Mouse (Mus musculus) CH12.LX (cell line): ENCODE measurements around the gene Gm12184. TPM values are rescaled to one million over a fixed set of nuclear protein-coding genes. Genes with fewer than 3 reads are reported as not detected.

Experiments
- DNase-seq: peaks from one replicate; pipeline ENCODE4 v3.0.0-alpha.2; 2013; ENCODE audit errors: extremely low read depth
- H3K27ac ChIP-seq: 2 replicates; pipeline ENCODE4 v1.5.1; 2012; ENCODE audit warnings: low read depth, mild to moderate bottlenecking, control low read depth, moderate library complexity; ENCODE audit not compliant: insufficient read depth
- H3K27me3 ChIP-seq: replicated peaks from 2 replicates; pipeline ENCODE3; 2012; ENCODE audit warnings: inconsistent platforms
- H3K36me3 ChIP-seq, 2 experiments: replicated peaks in 1 of 2; 2 replicates each; pipeline versions ENCODE3 to v1.6.1; 2012; ENCODE audit warnings: inconsistent platforms in 1 of 2, low read length in 1 of 2, mild to moderate bottlenecking in 1 of 2, mixed read lengths in 1 of 2, moderate library complexity in 1 of 2; ENCODE audit not compliant: control insufficient read depth in 1 of 2, insufficient read depth in 1 of 2
- H3K4me1 ChIP-seq, 2 experiments: 2 replicates each; pipeline ENCODE4 v1.6.1; 2012; ENCODE audit warnings: inconsistent platforms in 1 of 2, moderate library complexity in 1 of 2; ENCODE audit not compliant: insufficient read depth in 2 of 2, control insufficient read depth in 1 of 2
- H3K4me2 ChIP-seq: 2 replicates; pipeline ENCODE4 v1.6.1; 2012; ENCODE audit warnings: low read depth, mild to moderate bottlenecking, control low read depth; ENCODE audit not compliant: poor library complexity, insufficient read depth, severe bottlenecking
- H3K4me3 ChIP-seq, 3 experiments: fragments of 150-350 bp in 1 of 3; sonication (generic) in 1 of 3; replicated peaks in 1 of 3; 2 replicates each; pipeline versions ENCODE3 to v1.5.1; 2011 to 2012; ENCODE audit warnings: low read depth in 2 of 3, low read length in 2 of 3, mild to moderate bottlenecking in 2 of 3, moderate library complexity in 2 of 3, control low read depth in 1 of 3, improper control_type of control experiment in 1 of 3, inconsistent platforms in 1 of 3, mixed read lengths in 1 of 3; ENCODE audit not compliant: poor library complexity in 1 of 3
- H3K79me2 ChIP-seq: replicated peaks from 2 replicates; pipeline ENCODE4 v1.6.1; 2012; ENCODE audit warnings: mild to moderate bottlenecking, moderate library complexity; ENCODE audit not compliant: control insufficient read depth, poor library complexity, insufficient read depth, severe bottlenecking; ENCODE audit errors: extremely low read depth
- H3K9ac ChIP-seq: 2 replicates; pipeline ENCODE4 v1.6.1; 2012; ENCODE audit warnings: low read depth, mild to moderate bottlenecking, control low read depth, moderate library complexity; ENCODE audit not compliant: insufficient read depth
- H3K9me3 ChIP-seq: replicated peaks from 2 replicates; pipeline ENCODE3; 2012; ENCODE audit warnings: low read length, inconsistent platforms, mixed read lengths
- BHLHE40 ChIP-seq: IDR thresholded peaks from 2 replicates; pipeline ENCODE4 v1.6.1; 2011; ENCODE audit warnings: mild to moderate bottlenecking, low read depth, low read length, improper control_type of control experiment
- CHD1 ChIP-seq: IDR thresholded peaks from 2 replicates; pipeline ENCODE4 v1.6.1; 2012; ENCODE audit warnings: low read depth, low read length, improper control_type of control experiment, inconsistent platforms
- CHD2 ChIP-seq: IDR thresholded peaks from 2 replicates; pipeline ENCODE4 v1.6.1; 2011; ENCODE audit warnings: low read length, improper control_type of control experiment
- CTCF ChIP-seq, 2 experiments: IDR thresholded peaks in 1 of 2; conservative IDR thresholded peaks in 1 of 2; 2 replicates each; pipeline ENCODE4 v1.5.1; 2011 to 2012; ENCODE audit warnings: low read depth in 2 of 2, low read length in 2 of 2, improper control_type of control experiment in 1 of 2, inconsistent platforms in 1 of 2, mild to moderate bottlenecking in 1 of 2, moderate library complexity in 1 of 2
- E2F4 ChIP-seq: IDR thresholded peaks from 2 replicates; pipeline ENCODE4 v1.6.1; 2011; ENCODE audit warnings: low read depth, low read length, improper control_type of control experiment; ENCODE audit not compliant: insufficient replicate concordance
- ELF1 ChIP-seq: IDR thresholded peaks from 2 replicates; pipeline ENCODE4 v1.6.1; 2014; ENCODE audit warnings: low read depth, mild to moderate bottlenecking, inconsistent platforms, low read length, improper control_type of control experiment
- EP300 ChIP-seq: IDR thresholded peaks from 2 replicates; pipeline ENCODE4 v1.6.1; 2011; ENCODE audit warnings: low read length, improper control_type of control experiment
- ETS1 ChIP-seq: conservative IDR thresholded peaks from 2 replicates; pipeline ENCODE4 v1.6.1; 2012; ENCODE audit warnings: low read depth, mild to moderate bottlenecking, inconsistent platforms, low read length, improper control_type of control experiment, moderate library complexity
- GABPA ChIP-seq: IDR thresholded peaks from 2 replicates; pipeline ENCODE4 v1.6.1; 2012; ENCODE audit warnings: low read depth, low read length, improper control_type of control experiment, inconsistent platforms; ENCODE audit not compliant: insufficient replicate concordance
- HCFC1 ChIP-seq: IDR thresholded peaks from 2 replicates; pipeline ENCODE4 v1.6.1; 2012; ENCODE audit warnings: low read depth, mild to moderate bottlenecking, inconsistent platforms, low read length, improper control_type of control experiment
- IRF4 ChIP-seq: IDR thresholded peaks from 2 replicates; pipeline ENCODE4 v1.6.1; 2014; ENCODE audit warnings: low read depth, mild to moderate bottlenecking, inconsistent platforms, low read length, improper control_type of control experiment
- JUN ChIP-seq: IDR thresholded peaks from 2 replicates; pipeline ENCODE4 v1.6.1; 2011; ENCODE audit warnings: low read depth, mild to moderate bottlenecking, low read length, improper control_type of control experiment, moderate library complexity; ENCODE audit not compliant: insufficient read depth
- JUND ChIP-seq: conservative IDR thresholded peaks from 2 replicates; pipeline ENCODE4 v1.6.1; 2011; ENCODE audit warnings: low read depth, low read length, improper control_type of control experiment
- KAT2A ChIP-seq: IDR thresholded peaks from 2 replicates; pipeline ENCODE4 v1.6.1; 2012; ENCODE audit warnings: low read length, improper control_type of control experiment, inconsistent platforms; ENCODE audit not compliant: insufficient replicate concordance
- MAFK ChIP-seq: IDR thresholded peaks from 2 replicates; pipeline ENCODE4 v1.6.1; 2011; ENCODE audit warnings: low read length, improper control_type of control experiment; ENCODE audit not compliant: insufficient replicate concordance
- MAX ChIP-seq: IDR thresholded peaks from 2 replicates; pipeline ENCODE4 v1.6.1; 2011; ENCODE audit warnings: low read length, improper control_type of control experiment
- MAZ ChIP-seq: IDR thresholded peaks from 2 replicates; pipeline ENCODE4 v1.6.1; 2012; ENCODE audit warnings: low read depth, mild to moderate bottlenecking, inconsistent platforms, low read length, improper control_type of control experiment, moderate library complexity
- MEF2A ChIP-seq: IDR thresholded peaks from 2 replicates; pipeline ENCODE4 v1.6.1; 2014; ENCODE audit warnings: low read depth, mild to moderate bottlenecking, inconsistent platforms, low read length, improper control_type of control experiment, borderline replicate concordance
- MXI1 ChIP-seq: IDR thresholded peaks from 2 replicates; pipeline ENCODE4 v1.6.1; 2011; ENCODE audit warnings: mild to moderate bottlenecking, low read depth, low read length, improper control_type of control experiment
- MYC ChIP-seq: IDR thresholded peaks from 2 replicates; pipeline ENCODE4 v1.6.1; 2011; ENCODE audit warnings: low read depth, mild to moderate bottlenecking, improper control_type of control experiment, low read length
- NELFE ChIP-seq: IDR thresholded peaks from 2 replicates; pipeline ENCODE4 v1.6.1; 2011; ENCODE audit warnings: low read depth, low read length, improper control_type of control experiment
- NRF1 ChIP-seq: IDR thresholded peaks from 2 replicates; pipeline ENCODE4 v1.6.1; 2014; ENCODE audit warnings: low read depth, mild to moderate bottlenecking, inconsistent platforms, low read length, improper control_type of control experiment, moderate library complexity
- PAX5 ChIP-seq: IDR thresholded peaks from 2 replicates; pipeline ENCODE4 v1.6.1; 2012; ENCODE audit warnings: low read length, inconsistent platforms, mixed read lengths
- POLR2A ChIP-seq: IDR thresholded peaks from 2 replicates; pipeline ENCODE4 v1.6.1; 2011; ENCODE audit warnings: low read depth, mild to moderate bottlenecking, improper control_type of control experiment, low read length
- POLR2AphosphoS2 ChIP-seq: IDR thresholded peaks from 2 replicates; pipeline ENCODE4 v1.6.1; 2011; ENCODE audit warnings: low read depth, low read length, improper control_type of control experiment
- RAD21 ChIP-seq: IDR thresholded peaks from 2 replicates; pipeline ENCODE4 v1.6.1; 2011; ENCODE audit warnings: low read depth, mild to moderate bottlenecking, low read length, improper control_type of control experiment, moderate library complexity
- RCOR1 ChIP-seq: conservative IDR thresholded peaks from 2 replicates; pipeline ENCODE4 v1.6.1; 2012; ENCODE audit warnings: low read depth, mild to moderate bottlenecking, inconsistent platforms, low read length, improper control_type of control experiment
- SIN3A ChIP-seq: IDR thresholded peaks from 2 replicates; pipeline ENCODE4 v1.6.1; 2012; ENCODE audit warnings: low read length, improper control_type of control experiment, inconsistent platforms
- SMC3 ChIP-seq: IDR thresholded peaks from 2 replicates; pipeline ENCODE4 v1.6.1; 2011; ENCODE audit warnings: low read depth, low read length, improper control_type of control experiment
- TBP ChIP-seq: conservative IDR thresholded peaks from 2 replicates; pipeline ENCODE4 v1.6.1; 2011; ENCODE audit warnings: low read depth, low read length, improper control_type of control experiment
- TCF12 ChIP-seq: IDR thresholded peaks from 2 replicates; pipeline ENCODE4 v1.6.1; 2014; ENCODE audit warnings: low read depth, mild to moderate bottlenecking, inconsistent platforms, low read length, improper control_type of control experiment
- UBTF ChIP-seq: IDR thresholded peaks from 2 replicates; pipeline ENCODE4 v1.6.1; 2012; ENCODE audit warnings: low read depth, mild to moderate bottlenecking, inconsistent platforms, low read length, improper control_type of control experiment, moderate library complexity
- USF1 ChIP-seq: IDR thresholded peaks from 2 replicates; pipeline ENCODE4 v1.6.1; 2014; ENCODE audit warnings: low read depth, mild to moderate bottlenecking, inconsistent platforms, low read length, improper control_type of control experiment
- USF2 ChIP-seq: conservative IDR thresholded peaks from 2 replicates; pipeline ENCODE4 v1.6.1; 2011; ENCODE audit warnings: low read depth, low read length, improper control_type of control experiment
- ZC3H11A ChIP-seq: IDR thresholded peaks from 2 replicates; pipeline ENCODE4 v1.6.1; 2012; ENCODE audit warnings: low read depth, mild to moderate bottlenecking, inconsistent platforms, low read length, improper control_type of control experiment
- ZKSCAN1 ChIP-seq: IDR thresholded peaks from 2 replicates; pipeline ENCODE4 v1.6.1; 2012; ENCODE audit warnings: low read depth, inconsistent platforms, low read length, improper control_type of control experiment, borderline replicate concordance
- ZMIZ1 ChIP-seq: IDR thresholded peaks from 2 replicates; pipeline ENCODE4 v1.6.1; 2012; ENCODE audit warnings: low read depth, mild to moderate bottlenecking, inconsistent platforms, low read length, improper control_type of control experiment
- ZNF384 ChIP-seq: IDR thresholded peaks from 2 replicates; pipeline ENCODE4 v1.6.1; 2012; ENCODE audit warnings: low read depth, low read length, improper control_type of control experiment, inconsistent platforms
- dilution Hi-C: fragments of 300-500 bp; cut with MboI; formaldehyde crosslinking; loops from 2 replicates; pipeline ENCODE4 v1.14.3; 2020; ENCODE audit warnings: low sequenced_read_pairs; ENCODE audit not compliant: extremely low pct_unique_long_range_greater_than_20kb, extremely low pct_ligation_motif_present
- in situ Hi-C: fragments of 300-500 bp; cut with MboI; formaldehyde crosslinking; loops from 3 replicates; pipeline ENCODE4 v1.14.3; 2019; ENCODE audit warnings: low sequenced_read_pairs, low pct_ligation_motif_present, low pct_unique_long_range_greater_than_20kb, mixed read lengths
- polyA plus RNA-seq: library from polyadenylated mRNA; unstranded; fragments of >175 nt; gene quantifications from 2 replicates; pipeline ENCODE4 v1.2.1, GENCODE M21; 2012; ENCODE audit warnings: low read depth; ENCODE audit not compliant: insufficient read length
- total RNA-seq, 2 experiments: library from RNA; depleted of rRNA; stranded (reverse); fragments of 300-350 nt in 1 of 2; fragments of >200 nt in 1 of 2; gene quantifications; 2 replicates each; pipeline ENCODE4 v1.2.3; 2012 to 2014

The Gm12184 gene
- total and polyA plus RNA-seq, 3 experiments: 5.6 to 51.6 (median 7.1) TPM

- peak within 1 kb of the TSS; percentile 93 for H3K4me2 ChIP-seq
- TF ChIP-seq POLR2AphosphoS2 (peak; percentile 92), SIN3A (peak; percentile 87), BHLHE40 (no peak), UBTF (0 out of 2 replicates have a peak, but pooled peaks have one; percentile 27), ELF1 (peak; percentile 57; the same call in 1 of the 2 replicates), NRF1 (0 out of 2 replicates have a peak, but pooled peaks have one; percentile 32), MAZ (peak; percentile 97), TCF12 (peak; percentile 94), TBP (peak; percentile 91), PAX5 (peak; percentile 97), SMC3 (peak; percentile 40), CHD2 (no peak; the same call in none of the 2 replicates), MXI1 (peak; percentile 89), CHD1 (no peak; the same call in 1 of the 2 replicates), EP300 (peak; percentile 62), USF2 (no peak), JUND (peak; percentile 51), MAFK (peak; percentile 56; the same call in 1 of the 2 replicates), USF1 (no peak), POLR2A (peak; percentile 93), MEF2A (peak; percentile 91), MAX (peak; percentile 78), CTCF (conservative IDR thresholded peaks at IDR 0.05 in 1 of 2, IDR thresholded peaks at IDR 0.05 in 1 of 2; ENCODE audit: low read depth in 2 of 2, low read length in 2 of 2) (peak in 1 of 2 experiments; percentile 52; a peak in 2 of 4 replicates), ZNF384 (no peak), E2F4 (no peak), RAD21 (no peak; the same call in 1 of the 2 replicates), HCFC1 (peak; percentile 67), JUN (no peak), KAT2A (peak; percentile 65; the same call in 1 of the 2 replicates), IRF4 (peak; percentile 99), RCOR1 (peak; percentile 72; the same call in 1 of the 2 replicates), MYC (peak; percentile 88), ETS1 (peak; percentile 98), NELFE (peak; percentile 92), ZC3H11A (no peak), ZMIZ1 (peak; percentile 92), GABPA (no peak), ZKSCAN1 (no peak)
- DNase-seq: peak; percentile 94
- peak within 1 kb of the TSS; percentile 85 for H3K9ac ChIP-seq
- H3K36me3 ChIP-seq: peaks cover 9 to 19% of the 10 kb centered on the region in 2 experiments
- dilution Hi-C loops (no loop called here), in situ Hi-C loops (loop anchor here (5.0 to 25.0 kb wide), 4 partner anchors 231 to 541 kb away; partner anchors contain the start of genes Mgat1 and Olfr1389)
- H3K79me2 ChIP-seq: peaks cover 25% of the 10 kb centered on the region
- peaks cover 2 to 54% of the 10 kb centered on the region in 2 experiments; a peak in 2 of 4 replicates for H3K4me1 ChIP-seq
- peak within 1 kb of the TSS; percentile 80 for H3K27ac ChIP-seq
- peak within 1 kb of the TSS; percentile 61 to 69 (median 69) for H3K4me3 ChIP-seq
- no peaks in the 10 kb centered on the region for H3K27me3 ChIP-seq
- H3K9me3 ChIP-seq: no peaks in the 10 kb centered on the region
These were observed 44.8 kb upstream of the Gm12184 start, which contains the start of gene Irgm1 for GRCm38 (mm10) chr11:48871201-48871772. Gene Irgm1, minus strand, starts transcription at chr11:48871683.
